Comparison of ENCODE assay signal across 8 mouse cellular contexts in genomic region chr10:61648737-61649645, GRCm38 (mm10). TPM values are rescaled to one million over a fixed set of nuclear protein-coding genes. Genes with fewer than 3 reads are reported as not detected.
DNase-seq lines count a peak whose midpoint lies in the region; ATAC-seq and TF ChIP-seq lines count a peak whose summit lies in the region.

No protein-coding gene starts in this region.

- in situ Hi-C loops in ES-E14 (cut with MboI; ENCODE audit: low sequenced_read_pairs in 2 of 2, unreplicated experiment in 2 of 2) = no loop called here

- TF ChIP-seq POLR2A in heart, adult 2 months (IDR thresholded peaks at IDR 0.05; ENCODE audit: insufficient read depth, low read depth, low read length) = no peak

- TF ChIP-seq CTCF in heart, adult 2 months (IDR thresholded peaks at IDR 0.05) = no peak
- no peak; the same call in 1 of the 2 replicates for TF ChIP-seq CTCF in intestine, postnatal 0 days (IDR thresholded peaks at IDR 0.05; ENCODE audit: low read depth)

- H3K4me2 ChIP-seq in embryonic facial prominence, embryonic 15.5 days (replicated peaks) = peak overlapping the region; percentile 86
- peak overlapping the region; percentile 93 for H3K4me2 ChIP-seq in intestine, postnatal 0 days (replicated peaks; ENCODE audit: low read depth)

- H3K27me3 ChIP-seq in heart, adult 2 months (ENCODE audit: control insufficient read depth, insufficient read depth, low read length) = no peaks in the 10 kb centered on the region
- no peaks in the 10 kb centered on the region for H3K27me3 ChIP-seq in embryonic facial prominence, embryonic 15.5 days
- H3K27me3 ChIP-seq in intestine, postnatal 0 days (replicated peaks; ENCODE audit: control insufficient read depth, insufficient read depth, low read length) = no peaks in the 10 kb centered on the region

- DNase-seq in heart, adult 2 months = no peak
- DNase-seq in heart, postnatal 14 days = no peak
- DNase-seq in ES-E14 (ENCODE audit: low read depth, low spot score) = no peak
- DNase-seq in yolk sac, embryonic 10.5 days (ENCODE audit: low spot score) = peak; percentile 44
- DNase-seq in adrenal gland, postnatal 14 days = no peak

- H3K9me3 ChIP-seq in ES-E14 (ENCODE audit: control insufficient read depth, insufficient read depth, low read depth, low read length) = no peaks in the 10 kb centered on the region
- H3K9me3 ChIP-seq in embryonic facial prominence, embryonic 15.5 days (replicated peaks) = no peaks in the 10 kb centered on the region
- no peaks in the 10 kb centered on the region for H3K9me3 ChIP-seq in intestine, postnatal 0 days (ENCODE audit: control insufficient read depth)

- intact Hi-C loops in heart, adult 2 months (cut with DNase I) = loop anchor here (2.0 to 5.0 kb wide), 2 partner anchors 22 to 172 kb away; partner anchors contain the start of gene Lrrc20
- intact Hi-C loops in heart, postnatal 14 days (cut with DNase I) = no loop called here

- TF ChIP-seq EP300 in heart, adult 2 months (IDR thresholded peaks at IDR 0.05; ENCODE audit: insufficient read depth, low read depth, low read length) = no peak

- peaks cover 2% of the 10 kb centered on the region for H3K4me1 ChIP-seq in heart, adult 2 months (ENCODE audit: control insufficient read depth, insufficient read depth, low read length)
- peaks cover 3 to 7% of the 10 kb centered on the region in 2 experiments; a peak in 2 of 4 replicates for H3K4me1 ChIP-seq in ES-E14 (ENCODE audit: control insufficient read depth in 2 of 2, insufficient read depth in 2 of 2, low read length in 2 of 2, poor library complexity in 1 of 2)
- H3K4me1 ChIP-seq in embryonic facial prominence, embryonic 15.5 days = peaks cover 13% of the 10 kb centered on the region
- H3K4me1 ChIP-seq in intestine, postnatal 0 days (replicated peaks; ENCODE audit: control insufficient read depth, insufficient read depth, low read length) = peaks cover 16% of the 10 kb centered on the region

- peak overlapping the region; percentile 67 for H3K4me3 ChIP-seq in heart, adult 2 months
- H3K4me3 ChIP-seq in ES-E14 (ENCODE audit: insufficient read depth in 1 of 2, low read depth in 1 of 2, low read length in 2 of 2, poor library complexity in 1 of 2, severe bottlenecking in 1 of 2) = peak overlapping the region; percentile 78 to 86
- H3K4me3 ChIP-seq in embryonic facial prominence, embryonic 15.5 days (replicated peaks) = peak overlapping the region; percentile 87
- peak overlapping the region; percentile 85 for H3K4me3 ChIP-seq in intestine, postnatal 0 days (ENCODE audit: low read depth, low read length)

- no peaks in the 10 kb centered on the region for H3K79me2 ChIP-seq in heart, adult 2 months (replicated peaks; ENCODE audit: control insufficient read depth, insufficient read depth, low read length)

- no peaks in the 10 kb centered on the region; the same call in 1 of the 2 replicates for H3K36me3 ChIP-seq in heart, adult 2 months (ENCODE audit: control insufficient read depth, insufficient read depth, low read length)
- peaks cover 4% of the 10 kb centered on the region; the same call in 1 of the 2 replicates for H3K36me3 ChIP-seq in ES-E14 (ENCODE audit: control insufficient read depth, insufficient read depth, low read length, poor library complexity, severe bottlenecking)
- 0 out of 2 replicates have a peak, but pooled peaks cover 8% of the 10 kb centered on the region for H3K36me3 ChIP-seq in embryonic facial prominence, embryonic 15.5 days
- peaks cover 6% of the 10 kb centered on the region; the same call in 1 of the 2 replicates for H3K36me3 ChIP-seq in intestine, postnatal 0 days (ENCODE audit: control insufficient read depth, insufficient read depth)

- peak overlapping the region; percentile 61 for H3K27ac ChIP-seq in heart, adult 2 months
- peak overlapping the region; percentile 41 for H3K27ac ChIP-seq in ES-E14 (ENCODE audit: insufficient read depth, low read depth, low read length, poor library complexity, severe bottlenecking)
- H3K27ac ChIP-seq in embryonic facial prominence, embryonic 15.5 days (replicated peaks) = peak overlapping the region; percentile 83
- peak overlapping the region; percentile 90 for H3K27ac ChIP-seq in intestine, postnatal 0 days (ENCODE audit: low read depth, low read length)

- peak; percentile 59; the same call in 1 of the 2 replicates for ATAC-seq in embryonic facial prominence, embryonic 15.5 days (ENCODE audit: insufficient number of reproducible peaks, low FRiP score, low TSS enrichment, low read depth)
- peak; percentile 48 for ATAC-seq in intestine, postnatal 0 days
- ATAC-seq in megakaryocyte, adult 5-6 weeks (ENCODE audit: poor library complexity, severe bottlenecking) = peak; percentile 19

- peak overlapping the region; percentile 96 for H3K9ac ChIP-seq in heart, adult 2 months (ENCODE audit: low read depth, low read length)
- peak overlapping the region; percentile 91 for H3K9ac ChIP-seq in ES-E14 (ENCODE audit: insufficient read depth, low read depth, low read length, poor library complexity, severe bottlenecking)
- H3K9ac ChIP-seq in embryonic facial prominence, embryonic 15.5 days = peak overlapping the region; percentile 69
- H3K9ac ChIP-seq in intestine, postnatal 0 days (ENCODE audit: low read depth, low read length) = peak overlapping the region; percentile 74

- WGBS in heart, adult 2 months = 2% methylated on average over 48 of the region's 49 CpGs
- 2% methylated on average over 49 of the region's 49 CpGs for WGBS in embryonic facial prominence, embryonic 15.5 days
- 2% methylated on average over 41 of the region's 49 CpGs for WGBS in intestine, postnatal 0 days

TF ChIP-seq in ES-E14, 5 proteins besides CTCF, POLR2A, EP300 and RAD21:
- TF ChIP-seq CHD2 (IDR thresholded peaks at IDR 0.05; ENCODE audit: low read depth, low read length) (no peak), ZC3H11A (IDR thresholded peaks at IDR 0.05; ENCODE audit: borderline replicate concordance, low read depth, low read length) (no peak), HCFC1 (IDR thresholded peaks at IDR 0.05; ENCODE audit: borderline replicate concordance, insufficient read depth, low read length) (0 out of 2 replicates have a peak, but pooled peaks have one; percentile 8), ZNF384 (IDR thresholded peaks at IDR 0.05; ENCODE audit: low read depth, low read length) (no peak), MAFK (IDR thresholded peaks at IDR 0.05; ENCODE audit: insufficient read depth, low read depth, low read length) (no peak)

RNA-seq across cellular contexts. Expression of gene Ppa1, which starts 0.6 kb away (rescaled TPM):
- 10 to 100 TPM; 66.3 to 66.8 TPM for total RNA-seq in heart, adult 2 months (2021)
- polyA plus RNA-seq in heart, adult 2 months (2012; rRNA removed) = 33.9 and 41.2 TPM in 2 replicates
- total RNA-seq in heart, postnatal 14 days (2021) = 10 to 100 TPM; 47.1 to 47.4 TPM
- 165 and 262 TPM in 2 replicates for total RNA-seq in ES-E14 (2012; rRNA removed)
- 155 and 167 TPM in 2 replicates for polyA plus RNA-seq in embryonic facial prominence, embryonic 15.5 days (2015; fragmentation: Nextera tagmentation; extraction: Ambion mirVana)
- 194 and 204 TPM in 2 replicates for polyA plus RNA-seq in intestine, postnatal 0 days (2015; fragmentation: Nextera tagmentation; extraction: Ambion mirVana)
- 14.1 and 27.8 TPM in 2 replicates for total RNA-seq in megakaryocyte, adult 5-6 weeks (2015)
- total RNA-seq in megakaryocyte, adult 5-6 weeks (2017) = 30.9 and 31.3 TPM in 2 replicates
- 169 and 183 TPM in 2 replicates for total RNA-seq in adrenal gland, postnatal 14 days (2021)

RNA-seq across cellular contexts. Expression of gene Sar1a, which starts 31.1 kb away (rescaled TPM):
- total RNA-seq in heart, adult 2 months (2021) = 100 to 1,000 TPM; 166 to 197 TPM
- polyA plus RNA-seq in heart, adult 2 months (2012; rRNA removed) = 82.7 and 134 TPM in 2 replicates
- 100 to 1,000 TPM; 140 to 141 TPM for total RNA-seq in heart, postnatal 14 days (2021)
- total RNA-seq in ES-E14 (2012; rRNA removed) = 145 and 158 TPM in 2 replicates
- 284 and 297 TPM in 2 replicates for polyA plus RNA-seq in embryonic facial prominence, embryonic 15.5 days (2015; fragmentation: Nextera tagmentation; extraction: Ambion mirVana)
- polyA plus RNA-seq in intestine, postnatal 0 days (2015; fragmentation: Nextera tagmentation; extraction: Ambion mirVana) = 105 and 111 TPM in 2 replicates
- 71.2 and 73.2 TPM in 2 replicates for total RNA-seq in megakaryocyte, adult 5-6 weeks (2015)
- total RNA-seq in megakaryocyte, adult 5-6 weeks (2017) = 74.8 and 86.9 TPM in 2 replicates
- 167 and 170 TPM in 2 replicates for total RNA-seq in adrenal gland, postnatal 14 days (2021)

RNA-seq across cellular contexts. Expression of gene Tysnd1, which starts 46.3 kb away (rescaled TPM):
- total RNA-seq in heart, adult 2 months (2021) = 10 to 100 TPM; 20.2 to 22.3 TPM
- 24.8 and 27.2 TPM in 2 replicates for polyA plus RNA-seq in heart, adult 2 months (2012; rRNA removed)
- total RNA-seq in heart, postnatal 14 days (2021) = 10 to 100 TPM; 23.3 TPM
- total RNA-seq in ES-E14 (2012; rRNA removed) = 33.5 and 42.8 TPM in 2 replicates
- polyA plus RNA-seq in embryonic facial prominence, embryonic 15.5 days (2015; fragmentation: Nextera tagmentation; extraction: Ambion mirVana) = 38.3 and 40.0 TPM in 2 replicates
- 22.2 and 24.7 TPM in 2 replicates for polyA plus RNA-seq in intestine, postnatal 0 days (2015; fragmentation: Nextera tagmentation; extraction: Ambion mirVana)
- total RNA-seq in megakaryocyte, adult 5-6 weeks (2015) = 11.4 and 12.9 TPM in 2 replicates
- total RNA-seq in megakaryocyte, adult 5-6 weeks (2017) = 8.2 and 13.1 TPM in 2 replicates
- 87.8 and 94.3 TPM in 2 replicates for total RNA-seq in adrenal gland, postnatal 14 days (2021)

RNA-seq across cellular contexts. Expression of gene Npffr1, which starts 53.7 kb away (rescaled TPM):
- under 1 TPM in 1 of 2 experiments, not detected in 1; 0.07 TPM for total RNA-seq in heart, adult 2 months (2021)
- 0.14 and 0.15 TPM in 2 replicates for polyA plus RNA-seq in heart, adult 2 months (2012; rRNA removed)
- total RNA-seq in heart, postnatal 14 days (2021) = not detected
- total RNA-seq in ES-E14 (2012; rRNA removed) = 0.16 and 0.18 TPM in 2 replicates
- 0.12 TPM in 1 of 2 replicates, not detected in the other for polyA plus RNA-seq in embryonic facial prominence, embryonic 15.5 days (2015; fragmentation: Nextera tagmentation; extraction: Ambion mirVana)
- 0.16 and 0.17 TPM in 2 replicates for polyA plus RNA-seq in intestine, postnatal 0 days (2015; fragmentation: Nextera tagmentation; extraction: Ambion mirVana)
- total RNA-seq in megakaryocyte, adult 5-6 weeks (2015) = not detected in 2 replicates
- not detected in 2 replicates for total RNA-seq in megakaryocyte, adult 5-6 weeks (2017)
- 0.34 and 0.59 TPM in 2 replicates for total RNA-seq in adrenal gland, postnatal 14 days (2021)
